Mouse (Mus musculus) mouse trophoblast stem cell (cell line): ENCODE measurements around the gene Srrm1.
"Not testable (repeated sequence)": the region's sequence is repeated elsewhere in the genome, so short reads cannot be mapped to it uniquely, and the experiment has no call there.

ENCODE experiments used
- in situ Hi-C, 2 experiments: fragments of 300-500 bp; cut with MseI, MboI; formaldehyde crosslinking; loops; 2 replicates in 1 of 2; 3 replicates in 1 of 2; pipeline ENCODE4 v1.15.1; 2025

Srrm1 gene

DNA sequence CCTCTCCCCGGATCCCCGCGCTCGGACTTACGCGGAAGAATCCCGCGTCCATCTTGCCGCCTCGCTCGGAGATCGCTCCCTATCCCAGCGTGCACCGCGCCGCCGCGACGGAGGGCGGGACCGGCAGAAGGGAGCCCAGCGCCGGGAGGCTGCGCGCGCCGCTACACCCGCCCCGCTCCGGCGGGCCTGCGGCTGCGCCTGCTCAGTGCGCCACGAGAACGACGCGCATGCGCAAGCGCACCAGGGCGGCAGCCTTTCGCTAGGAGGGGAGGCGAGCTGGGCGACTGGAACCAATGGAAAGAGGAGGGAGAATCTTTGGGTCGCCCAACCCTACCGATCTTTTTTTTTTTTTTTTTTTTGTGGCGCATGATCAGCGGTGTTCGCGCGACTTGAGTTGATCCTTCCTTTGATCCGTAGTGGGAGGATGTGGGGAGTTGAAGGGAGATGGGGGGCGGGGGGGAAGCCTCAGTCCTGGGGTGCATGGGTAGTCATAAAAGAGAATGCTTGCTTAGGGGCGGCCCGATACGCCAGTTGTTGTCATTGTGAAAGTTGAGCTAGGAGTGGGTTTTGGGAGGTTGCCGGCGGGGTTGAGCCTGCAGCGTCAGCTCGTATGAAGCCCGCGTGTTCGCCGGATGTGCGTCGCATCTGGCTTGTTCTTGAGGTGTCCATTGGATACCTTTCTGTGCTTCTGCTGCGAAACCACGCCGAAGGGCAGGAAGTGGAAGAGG lies at the start of gene Srrm1:
Gene Srrm1, minus strand, starts transcription at position 256 of the 728 bp plus-strand sequence.
- in situ Hi-C loops: no loop called here

GRCm38 (mm10) chr4:135401881-135402280 lies 48.8 kb upstream of the Srrm1 start:
- in situ Hi-C loops: no loop called here

GRCm38 (mm10) chr4:135397991-135398390 lies 44.9 kb upstream of the Srrm1 start, which contains the start of gene Ncmap:
TSS of gene Ncmap (minus strand) at chr4:135398227.
- in situ Hi-C loops: no loop called here

- in situ Hi-C loops: no loop called here
These were observed 44.4 kb upstream of the Srrm1 start for GRCm38 (mm10) chr4:135397551-135397950.

DNA sequence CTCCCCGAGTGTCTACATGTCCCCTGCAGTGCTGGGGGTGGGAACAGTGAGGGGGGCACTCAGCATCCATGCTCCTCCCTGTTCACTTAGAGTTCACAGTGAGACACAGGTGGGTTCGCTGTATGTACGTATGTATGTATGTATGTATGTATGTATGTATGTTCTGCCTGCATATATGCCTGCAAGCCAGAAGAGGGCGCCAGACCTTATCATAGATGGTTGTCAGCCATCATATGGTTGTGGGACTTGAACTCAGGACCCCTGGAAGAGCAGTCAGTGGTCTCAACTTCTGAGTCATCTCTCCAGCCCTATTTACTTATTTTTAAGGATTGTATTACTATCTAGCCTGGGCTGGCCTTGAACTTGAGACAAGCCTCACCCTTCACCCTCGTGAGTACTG lies 43.2 kb upstream of the Srrm1 start:
- in situ Hi-C loops: no loop called here

- in situ Hi-C loops: no loop called here
These were observed 42.3 kb upstream of the Srrm1 start for GRCm38 (mm10) chr4:135395375-135395774.

DNA sequence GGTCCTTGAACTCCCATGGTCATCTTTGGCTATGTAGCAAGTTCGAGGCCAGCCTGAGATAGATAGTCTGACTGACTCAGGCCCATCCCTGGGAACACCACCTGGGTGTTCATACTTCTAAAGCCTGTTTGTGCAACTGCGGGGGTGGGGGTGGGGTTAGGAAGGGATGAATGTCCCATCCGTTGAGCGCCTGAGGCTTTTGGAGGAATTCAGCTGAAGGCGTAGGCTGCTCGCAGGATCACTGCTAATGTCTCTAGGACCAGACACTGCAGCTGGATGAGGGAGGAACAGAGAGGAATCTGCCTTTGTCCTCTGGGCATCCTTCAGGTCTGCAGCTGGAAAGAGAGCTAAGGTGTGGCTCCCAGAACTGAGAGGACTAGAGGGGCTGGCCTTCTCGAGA lies 41.5 kb upstream of the Srrm1 start:
- in situ Hi-C loops: no loop called here

- in situ Hi-C loops: no loop called here
These were observed 40.3 kb upstream of the Srrm1 start for GRCm38 (mm10) chr4:135393381-135393780.

GRCm38 (mm10) chr4:135392801-135393200 lies 39.7 kb upstream of the Srrm1 start:
- in situ Hi-C loops: no loop called here

GRCm38 (mm10) chr4:135391014-135391413 lies 37.9 kb upstream of the Srrm1 start:
- in situ Hi-C loops: no loop called here

DNA sequence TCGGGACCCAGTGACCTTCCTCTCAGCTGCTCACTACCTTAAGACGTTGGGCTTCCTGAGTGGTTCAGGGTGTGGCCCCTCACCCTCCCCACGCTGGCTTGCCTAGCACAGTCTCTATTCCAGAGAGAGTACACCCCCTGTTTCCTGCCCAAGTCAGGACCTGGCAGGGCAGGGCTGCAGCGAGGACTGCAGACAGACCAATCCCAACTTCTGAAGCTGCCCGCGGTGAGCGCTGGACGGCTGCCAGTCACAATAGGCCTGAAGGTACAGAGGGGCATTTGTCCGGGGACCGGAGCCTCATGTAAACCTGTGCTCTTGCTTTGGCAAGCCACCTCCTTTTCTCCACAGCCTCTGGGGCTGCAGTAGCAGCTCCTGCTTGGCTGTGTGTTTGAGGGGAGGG lies 32.5 kb upstream of the Srrm1 start:
- in situ Hi-C loops: no loop called here

DNA sequence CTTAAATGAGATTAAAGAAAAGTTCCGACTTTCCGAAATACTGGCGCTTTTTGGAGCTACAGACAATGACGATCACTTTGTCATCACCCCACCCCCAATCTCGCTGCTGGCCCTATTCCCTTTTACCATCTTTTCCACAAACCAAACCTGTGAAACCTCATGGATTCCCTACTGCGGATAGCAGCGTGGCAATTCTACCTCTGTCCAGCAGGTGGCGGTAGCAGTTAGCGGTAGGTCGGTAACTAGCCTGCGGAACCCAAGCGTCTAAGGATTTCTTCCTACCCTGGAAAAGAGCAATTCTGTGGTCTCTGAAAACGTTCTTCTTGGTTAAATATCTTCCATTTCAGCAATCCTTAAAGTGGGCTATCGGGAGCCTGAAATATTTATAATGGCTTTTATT lies 29.2 kb upstream of the Srrm1 start:
- in situ Hi-C loops: no loop called here

DNA sequence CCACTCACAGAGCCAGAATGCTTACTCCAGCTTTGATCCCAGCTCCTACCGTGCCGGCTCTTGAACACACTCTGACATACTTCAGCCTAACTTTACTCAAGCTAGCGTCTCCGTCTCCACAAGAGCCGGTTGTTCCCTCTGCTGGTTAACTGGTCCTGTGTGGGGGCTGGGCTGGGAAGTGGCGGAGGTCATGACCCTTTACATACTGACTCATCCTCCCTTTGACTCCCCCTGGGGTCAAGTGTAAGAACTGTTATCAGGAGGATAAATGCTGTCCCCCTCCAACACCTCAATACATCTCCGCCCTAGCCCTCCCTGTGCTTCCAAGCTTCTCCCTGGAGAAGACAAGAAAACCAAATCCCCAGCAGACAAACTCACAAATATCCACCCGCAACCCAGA lies 28.2 kb upstream of the Srrm1 start:
- in situ Hi-C loops: no loop called here

DNA sequence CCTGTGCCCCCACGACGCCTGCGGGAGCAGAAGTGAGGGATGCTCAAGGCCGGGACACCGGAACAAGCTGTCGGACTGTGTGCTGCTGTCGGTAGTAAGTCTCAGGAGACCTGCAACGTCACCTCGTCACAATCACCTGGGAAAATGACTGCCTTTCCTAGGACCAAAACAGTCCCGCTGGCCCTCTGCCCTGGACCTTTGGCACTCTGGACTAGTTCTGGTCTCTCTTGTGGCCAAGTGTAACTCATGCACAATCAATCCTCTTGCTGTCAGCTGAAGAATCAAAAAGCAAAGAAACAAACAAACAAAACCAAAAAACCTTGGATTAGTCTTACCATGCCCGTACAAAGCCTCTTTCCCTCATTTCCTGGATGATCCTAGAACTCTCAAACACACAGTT lies 24.1 kb upstream of the Srrm1 start:
- in situ Hi-C loops: no loop called here

GRCm38 (mm10) chr4:135375444-135375843 lies 22.3 kb upstream of the Srrm1 start:
- in situ Hi-C loops: no loop called here

GRCm38 (mm10) chr4:135373299-135373698 lies 20.2 kb upstream of the Srrm1 start:
- in situ Hi-C loops: no loop called here

DNA sequence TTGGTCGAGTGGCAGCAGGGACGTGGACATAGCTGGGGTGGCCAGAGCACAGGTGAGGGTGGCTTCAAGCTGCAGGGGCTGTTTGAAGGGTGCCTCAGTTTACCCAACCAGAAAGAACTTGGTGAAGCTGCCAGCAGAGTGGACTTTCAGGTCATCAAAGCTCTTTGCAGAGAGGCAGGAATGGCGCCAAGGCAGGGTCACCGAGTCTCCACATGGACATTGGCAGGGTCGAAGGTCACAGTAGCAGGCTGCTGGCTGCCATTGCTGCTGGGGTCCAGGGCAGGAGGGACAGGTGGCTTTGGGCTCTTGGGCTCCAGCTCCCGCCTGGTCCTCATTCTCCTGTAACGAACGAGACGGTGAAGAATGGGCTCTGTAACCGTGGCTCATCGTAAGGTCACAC lies 17.3 kb upstream of the Srrm1 start:
- in situ Hi-C loops: no loop called here

DNA sequence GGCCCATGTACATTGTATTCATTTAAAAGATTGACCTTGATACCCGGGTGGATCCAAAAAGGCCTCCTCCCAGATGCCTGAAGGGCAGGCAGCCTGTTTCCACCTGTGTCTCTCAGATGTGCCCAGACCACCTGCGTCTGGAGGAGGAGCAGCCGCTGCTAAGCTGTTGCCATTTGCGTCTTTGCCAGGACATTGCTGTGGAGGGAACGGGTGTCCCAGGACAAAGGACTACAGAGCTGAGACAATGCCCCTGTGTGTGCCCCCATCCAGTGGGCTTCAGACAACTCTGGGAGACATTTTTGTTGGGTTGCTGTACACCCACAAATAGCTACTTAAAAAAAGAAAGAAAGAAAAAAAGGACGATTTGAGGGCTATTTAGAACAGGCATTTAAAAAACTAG lies 9.7 kb upstream of the Srrm1 start:
- in situ Hi-C loops: loop anchor here in 1 of 2 experiments (10.0 kb wide), 1 partner anchor 52 kb away; no protein-coding TSS in a partner anchor

DNA sequence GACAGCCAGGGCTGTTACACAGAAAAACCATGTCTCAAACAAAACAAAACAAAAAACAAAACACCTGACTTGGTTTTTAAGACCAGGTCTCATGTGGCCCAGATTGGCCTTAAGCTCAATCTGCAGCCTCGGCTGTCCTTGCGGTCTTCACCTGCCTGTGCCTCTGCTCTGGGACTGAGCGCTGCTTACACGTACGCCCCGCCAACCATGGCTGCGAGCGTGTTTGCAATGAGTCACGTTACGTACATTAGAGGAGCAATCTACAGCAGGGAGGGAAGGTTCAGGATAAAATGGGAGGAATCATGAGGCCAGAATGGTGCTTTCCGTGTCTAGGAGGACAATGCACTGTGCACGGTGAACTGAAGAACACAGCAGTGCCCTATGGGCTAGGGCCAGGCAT lies 8.6 kb upstream of the Srrm1 start:
- in situ Hi-C loops: loop anchor here in 1 of 2 experiments (10.0 kb wide), 1 partner anchor 53 kb away; no protein-coding TSS in a partner anchor

GRCm38 (mm10) chr4:135358736-135359135 lies 5.6 kb upstream of the Srrm1 start:
- in situ Hi-C loops: no loop called here

- in situ Hi-C loops: no loop called here
These were observed 4.2 kb upstream of the Srrm1 start for GRCm38 (mm10) chr4:135357221-135357920.

DNA sequence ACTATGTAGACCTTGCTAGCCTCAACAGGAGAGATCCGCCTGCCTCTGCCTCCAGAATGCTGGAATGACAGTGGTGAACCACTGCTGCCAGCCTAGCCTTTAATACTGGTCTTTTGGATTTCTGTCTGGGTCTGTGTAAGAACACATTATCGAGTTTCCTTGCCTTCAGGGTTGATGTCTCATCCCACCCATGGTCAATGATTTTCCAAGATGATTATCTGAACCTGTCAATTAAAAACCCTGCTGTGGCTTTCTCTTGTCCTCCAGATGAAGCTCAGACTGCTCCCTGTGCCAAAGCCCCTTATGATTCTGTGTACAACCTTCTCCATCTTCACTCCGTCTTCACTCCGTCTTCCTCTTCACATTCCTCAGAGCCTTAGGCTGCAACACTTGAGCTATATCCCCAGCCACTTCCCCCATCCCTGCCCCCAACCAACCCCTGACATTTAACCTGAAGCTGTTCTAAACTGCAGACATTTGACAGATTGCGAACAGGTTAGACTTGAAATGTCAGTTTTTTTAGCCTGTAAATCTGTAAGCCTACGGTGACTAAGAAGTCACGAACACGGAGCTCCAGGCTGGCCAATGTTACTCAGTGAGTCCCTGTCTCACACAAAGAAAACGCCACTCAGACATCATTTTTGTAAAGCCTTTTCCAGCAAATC lies 2.9 kb upstream of the Srrm1 start:
- in situ Hi-C loops: no loop called here

DNA sequence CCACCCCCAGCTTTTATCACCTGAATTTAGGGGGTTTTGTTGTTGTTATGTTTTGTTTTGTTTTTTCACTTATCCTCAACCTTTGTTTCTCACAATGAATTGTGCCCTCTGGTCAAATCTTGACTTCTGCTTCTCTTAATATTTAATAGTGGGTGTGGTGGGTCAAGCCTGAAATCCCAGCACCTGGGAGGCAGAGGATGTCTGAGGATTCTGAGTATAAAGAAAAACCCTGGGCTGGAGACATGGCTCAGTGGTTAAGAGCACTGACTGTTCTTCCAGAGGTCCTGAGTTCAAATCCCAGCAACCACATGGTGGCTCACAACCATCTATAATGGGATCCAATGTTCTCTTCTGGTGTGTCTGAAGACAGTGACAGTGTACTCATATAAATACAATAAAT lies 1.6 kb upstream of the Srrm1 start:
- in situ Hi-C loops: not testable (repeated sequence)
